Mouse (Mus musculus): Measurements from ENCODE around the gene Fam213a. TPM values are rescaled to one million over a fixed set of nuclear protein-coding genes. Genes with fewer than 3 reads are reported as not detected.

The Fam213a gene
- polyA plus RNA-seq, 1 experiment from 2014 or later, result 36.6 TPM

- Histone ChIP-seq H3K27ac (replicated peaks) (peak overlapping the region; percentile 92), H3K36me3 (replicated peaks) (0 out of 2 replicates have a peak, but pooled peaks cover 5% of the 10 kb centered on the region), H3K27me3 (replicated peaks; ENCODE audit: low read depth, poor library complexity, severe bottlenecking) (no peaks in the 10 kb centered on the region), H3K9me3 (no peaks in the 10 kb centered on the region), H3K4me1 (peaks cover 90% of the 10 kb centered on the region), H3K4me3 (peak overlapping the region; percentile 40)
- peak; percentile 82 for DNase-seq (ENCODE audit: low spot score)
- WGBS, result 20% methylated on average over 13 of the region's 13 CpGs
Observed at GRCm38 (mm10) chr14:40956252-40957146, 57.1 kb downstream of the Fam213a start.

DNA sequence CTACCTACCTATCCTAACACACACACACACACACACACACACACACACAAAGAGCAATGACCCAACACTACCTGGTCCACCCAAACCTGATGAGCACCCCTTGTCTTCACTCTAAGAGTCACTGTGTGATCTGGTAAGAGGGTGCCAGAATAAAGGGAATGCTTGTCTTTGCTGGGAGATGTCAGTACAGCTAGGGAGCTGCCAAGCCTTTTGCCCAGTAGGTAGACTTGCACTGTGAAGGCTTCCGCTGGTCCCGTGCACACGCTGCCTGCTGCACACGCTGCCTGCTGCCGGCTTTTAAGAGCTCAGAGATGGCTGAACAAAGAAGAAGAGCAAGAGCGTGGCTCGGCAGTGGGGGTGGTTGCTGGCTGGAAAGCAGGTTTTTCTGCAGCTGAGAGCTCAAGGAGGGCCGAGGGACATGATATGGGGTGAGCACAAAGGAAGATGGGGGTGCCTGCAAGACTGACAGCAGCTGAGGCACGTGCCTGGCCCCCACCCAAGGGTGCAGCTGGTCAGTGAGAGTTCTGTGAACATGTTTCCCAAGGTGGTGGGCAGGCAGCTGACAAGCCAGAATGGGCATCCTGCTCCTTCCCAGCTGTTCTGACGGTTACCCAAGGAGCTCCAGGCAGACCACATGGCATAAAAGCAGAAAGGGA lies 57.9 kb downstream of the Fam213a start:
- 0 out of 2 replicates have a peak, but pooled peaks cover 7% of the 10 kb centered on the region for H3K36me3 ChIP-seq (replicated peaks)
- H3K9me3 ChIP-seq, result no peaks in the 10 kb centered on the region
- WGBS, result 10% methylated on average over 10 of the region's 10 CpGs
- no peaks in the 10 kb centered on the region for H3K27me3 ChIP-seq (replicated peaks; ENCODE audit: low read depth, poor library complexity, severe bottlenecking)
- no peak for DNase-seq (ENCODE audit: low spot score)
- peak overlapping the region; percentile 40 for H3K4me3 ChIP-seq
- H3K4me1 ChIP-seq, result peaks cover 92% of the 10 kb centered on the region
- H3K27ac ChIP-seq (replicated peaks), result peak overlapping the region; percentile 92

GRCm38 (mm10) chr14:40955146-40955545 lies 58.4 kb downstream of the Fam213a start:
- DNase-seq (ENCODE audit: low spot score), result no peak
- Histone ChIP-seq H3K9me3 (no peaks in the 10 kb centered on the region), H3K27me3 (replicated peaks; ENCODE audit: low read depth, poor library complexity, severe bottlenecking) (no peaks in the 10 kb centered on the region), H3K4me1 (peaks cover 94% of the 10 kb centered on the region), H3K4me3 (0 out of 2 replicates have a peak overlapping the region, but pooled peaks have one; percentile 40), H3K36me3 (replicated peaks) (0 out of 2 replicates have a peak, but pooled peaks cover 7% of the 10 kb centered on the region), H3K27ac (replicated peaks) (peak overlapping the region; percentile 92)
- 81% methylated on average over 1 of the region's 1 CpGs for WGBS

DNA sequence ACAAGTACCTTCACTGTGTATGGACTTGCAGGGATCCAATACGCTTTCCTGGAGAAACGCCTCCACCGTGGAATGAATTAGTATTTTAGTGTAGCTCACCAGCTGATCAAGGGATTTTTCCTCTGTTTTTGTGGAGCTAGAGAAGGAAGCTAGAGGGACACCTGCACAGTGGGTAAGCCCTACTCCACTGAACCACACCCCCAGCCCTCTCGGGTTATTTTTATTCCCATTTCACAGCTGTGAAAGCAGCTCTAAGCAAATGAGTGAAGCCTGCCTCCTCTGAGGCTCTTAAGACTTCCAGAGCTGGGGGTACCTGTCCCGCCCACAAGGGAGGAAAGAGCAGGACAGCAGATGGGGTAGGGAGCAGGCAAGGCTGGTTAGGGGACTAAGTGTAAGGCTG lies 60.2 kb downstream of the Fam213a start:
- H3K4me1 ChIP-seq, result peaks cover 94% of the 10 kb centered on the region
- peak overlapping the region; percentile 73 for H3K27ac ChIP-seq (replicated peaks)
- H3K4me3 ChIP-seq, result no peak overlapping the region
- 65% methylated on average over 5 of the region's 5 CpGs for WGBS
- DNase-seq (ENCODE audit: low spot score), result no peak
- peaks cover 15% of the 10 kb centered on the region for H3K36me3 ChIP-seq (replicated peaks)
- no peaks in the 10 kb centered on the region for H3K9me3 ChIP-seq
- H3K27me3 ChIP-seq (replicated peaks; ENCODE audit: low read depth, poor library complexity, severe bottlenecking), result no peaks in the 10 kb centered on the region

- peaks cover 21% of the 10 kb centered on the region for H3K36me3 ChIP-seq (replicated peaks)
- peak; percentile 82 for DNase-seq (ENCODE audit: low spot score)
Observed at GRCm38 (mm10) chr14:40952715-40953114, 60.9 kb downstream of the Fam213a start.

GRCm38 (mm10) chr14:40952301-40952700 lies 61.3 kb downstream of the Fam213a start:
- WGBS, result 69% methylated on average over 3 of the region's 3 CpGs
- Histone ChIP-seq H3K9me3 (no peaks in the 10 kb centered on the region), H3K27ac (replicated peaks) (peak overlapping the region; percentile 51), H3K36me3 (replicated peaks) (peaks cover 25% of the 10 kb centered on the region), H3K4me1 (peaks cover 94% of the 10 kb centered on the region), H3K27me3 (replicated peaks; ENCODE audit: low read depth, poor library complexity, severe bottlenecking) (no peaks in the 10 kb centered on the region), H3K4me3 (no peak overlapping the region)
- no peak for DNase-seq (ENCODE audit: low spot score)

More at GRCm38 (mm10) chr14:40952715-40953114, 60.9 kb downstream of the Fam213a start:
- WGBS, result 23% methylated on average over 2 of the region's 2 CpGs
- Histone ChIP-seq H3K9me3 (no peaks in the 10 kb centered on the region), H3K4me3 (0 out of 2 replicates have a peak overlapping the region, but pooled peaks have one; percentile 18), H3K4me1 (peaks cover 94% of the 10 kb centered on the region), H3K27ac (replicated peaks) (peak overlapping the region; percentile 73), H3K27me3 (replicated peaks; ENCODE audit: low read depth, poor library complexity, severe bottlenecking) (no peaks in the 10 kb centered on the region)

DNA sequence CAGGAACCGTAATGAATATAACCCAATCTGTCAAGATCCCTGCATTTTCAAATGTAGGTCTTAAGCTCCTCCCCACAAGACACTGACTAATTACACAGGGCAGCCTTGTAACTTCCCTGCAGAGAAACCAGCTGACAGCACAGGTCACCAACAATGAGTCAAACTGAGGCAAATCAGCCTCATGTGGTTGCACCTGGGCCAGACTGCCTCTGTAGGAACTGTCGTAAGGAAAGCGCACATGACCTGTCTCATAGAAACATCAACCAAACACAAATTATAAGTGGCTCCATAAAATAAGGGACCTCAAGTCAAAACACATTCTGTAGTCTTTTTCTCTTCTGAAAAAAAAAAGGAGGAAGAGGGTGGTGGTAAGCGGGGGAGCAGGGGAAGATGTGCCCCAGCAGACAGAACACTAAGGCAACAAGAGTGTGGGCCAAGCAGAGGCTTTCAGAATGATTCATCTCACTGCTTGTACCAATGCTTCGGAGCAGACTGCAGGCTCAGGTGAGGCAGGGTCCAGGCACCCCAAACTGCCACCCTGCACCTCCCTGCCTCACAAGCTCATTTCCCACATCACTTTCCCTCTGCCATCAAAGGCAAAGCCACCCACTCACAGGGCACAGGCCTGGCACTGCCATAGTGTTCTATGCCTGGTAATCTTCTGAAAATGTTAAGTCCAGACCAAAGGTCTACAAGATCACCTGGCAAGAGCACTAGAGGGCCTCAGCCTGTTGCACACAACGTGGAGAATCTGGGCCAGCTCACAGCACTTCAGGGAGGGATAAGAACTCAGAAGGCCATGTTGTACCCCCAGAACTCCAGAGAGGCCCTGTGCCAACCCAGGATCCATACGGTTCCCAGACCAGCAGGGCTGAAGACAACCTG lies 63.6 kb downstream of the Fam213a start:
- H3K4me1 ChIP-seq, result peaks cover 71% of the 10 kb centered on the region
- 81% methylated on average over 7 of the region's 7 CpGs for WGBS
- H3K9me3 ChIP-seq, result no peaks in the 10 kb centered on the region

GRCm38 (mm10) chr14:40949047-40949446 lies 64.5 kb downstream of the Fam213a start:
- 52% methylated on average over 3 of the region's 3 CpGs for WGBS
- Histone ChIP-seq H3K4me1 (peaks cover 61% of the 10 kb centered on the region), H3K9me3 (no peaks in the 10 kb centered on the region), H3K27me3 (replicated peaks; ENCODE audit: low read depth, poor library complexity, severe bottlenecking) (no peaks in the 10 kb centered on the region), H3K4me3 (no peak overlapping the region), H3K27ac (replicated peaks) (peak overlapping the region; percentile 68), H3K36me3 (replicated peaks) (peaks cover 45% of the 10 kb centered on the region)
- no peak for DNase-seq (ENCODE audit: low spot score)

More for the DNA sequence above, 63.6 kb downstream of the Fam213a start:
- Histone ChIP-seq H3K27me3 (replicated peaks; ENCODE audit: low read depth, poor library complexity, severe bottlenecking) (no peaks in the 10 kb centered on the region), H3K27ac (replicated peaks) (peak overlapping the region; percentile 44; the same call in 1 of the 2 replicates), H3K36me3 (replicated peaks) (peaks cover 41% of the 10 kb centered on the region), H3K4me3 (no peak overlapping the region)
- DNase-seq (ENCODE audit: low spot score), result no peak

DNA sequence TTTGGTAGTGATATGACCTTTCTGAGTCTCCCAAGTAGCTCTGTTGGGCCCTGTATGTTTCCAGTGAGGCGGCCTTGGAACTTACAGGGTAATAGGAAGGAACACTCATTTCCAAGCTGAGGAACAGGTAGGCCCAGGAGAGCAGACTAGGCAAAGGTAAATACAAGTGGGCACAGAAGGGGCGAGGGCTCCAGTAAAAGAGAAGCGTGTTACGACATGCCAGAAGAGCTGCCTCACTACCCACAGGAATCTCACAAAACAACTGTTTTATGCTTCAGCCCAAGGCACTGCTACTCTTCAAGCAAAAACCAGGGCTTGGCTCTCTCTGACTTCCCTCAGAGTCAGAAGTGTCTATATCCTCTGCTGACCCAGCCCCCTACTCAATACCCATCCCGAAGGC lies 65.1 kb downstream of the Fam213a start:
- Histone ChIP-seq H3K4me3 (no peak overlapping the region), H3K4me1 (peaks cover 56% of the 10 kb centered on the region), H3K36me3 (replicated peaks) (peaks cover 45% of the 10 kb centered on the region), H3K27me3 (replicated peaks; ENCODE audit: low read depth, poor library complexity, severe bottlenecking) (no peaks in the 10 kb centered on the region), H3K27ac (replicated peaks) (peak overlapping the region; percentile 68; the same call in 1 of the 2 replicates), H3K9me3 (no peaks in the 10 kb centered on the region)
- 85% methylated on average over 5 of the region's 5 CpGs for WGBS
- DNase-seq (ENCODE audit: low spot score), result no peak

- H3K4me3 ChIP-seq, result no peak overlapping the region
- peaks cover 48% of the 10 kb centered on the region for H3K4me1 ChIP-seq
- 70% methylated on average over 14 of the region's 14 CpGs for WGBS
- H3K27me3 ChIP-seq (replicated peaks; ENCODE audit: low read depth, poor library complexity, severe bottlenecking), result no peaks in the 10 kb centered on the region
- peak; percentile 36 for DNase-seq (ENCODE audit: low spot score)
- no peaks in the 10 kb centered on the region for H3K9me3 ChIP-seq
- H3K36me3 ChIP-seq (replicated peaks), result peaks cover 45% of the 10 kb centered on the region
- peak overlapping the region; percentile 63 for H3K27ac ChIP-seq (replicated peaks)
Observed at GRCm38 (mm10) chr14:40947431-40948394, 65.9 kb downstream of the Fam213a start.

DNA sequence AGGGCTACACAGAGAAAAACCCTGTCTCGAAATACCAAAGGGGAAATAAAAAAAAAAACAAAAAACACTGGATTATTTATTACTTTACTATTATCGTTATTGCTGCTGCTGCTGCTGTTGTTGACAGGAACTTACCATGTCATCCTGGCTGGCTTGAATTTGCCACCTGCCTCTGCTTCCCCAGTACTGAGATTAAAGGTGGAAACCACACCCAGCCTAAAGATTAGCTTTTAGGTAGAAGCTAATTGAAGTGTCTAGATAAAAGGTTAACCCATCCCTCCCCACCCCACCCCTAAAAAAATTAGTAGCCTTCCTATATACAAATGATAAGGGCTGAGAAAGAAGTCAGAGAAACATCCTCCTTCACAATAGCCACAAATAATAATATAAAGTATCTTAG lies 69.8 kb downstream of the Fam213a start:
- peaks cover 18% of the 10 kb centered on the region for H3K4me1 ChIP-seq
- no peaks in the 10 kb centered on the region for H3K9me3 ChIP-seq
- no peaks in the 10 kb centered on the region for H3K27me3 ChIP-seq (replicated peaks; ENCODE audit: low read depth, poor library complexity, severe bottlenecking)
- H3K36me3 ChIP-seq (replicated peaks), result peaks cover 33% of the 10 kb centered on the region
- H3K27ac ChIP-seq (replicated peaks), result no peak overlapping the region
- no peak for DNase-seq (ENCODE audit: low spot score)
- no peak overlapping the region for H3K4me3 ChIP-seq
- WGBS, result 90% methylated on average over 2 of the region's 2 CpGs
